Mouse (Mus musculus) CH12.LX (cell line): ENCODE measurements around the gene Sfxn5. TPM values are rescaled to one million over a fixed set of nuclear protein-coding genes. Genes with fewer than 3 reads are reported as not detected.

Experiments used
- DNase-seq: peaks from one replicate; pipeline ENCODE4 v3.0.0-alpha.2; 2013; ENCODE audit errors: extremely low read depth
- H3K27ac ChIP-seq: 2 replicates; pipeline ENCODE4 v1.5.1; 2012; ENCODE audit warnings: low read depth, mild to moderate bottlenecking, control low read depth, moderate library complexity; ENCODE audit not compliant: insufficient read depth
- H3K27me3 ChIP-seq: replicated peaks from 2 replicates; pipeline ENCODE3; 2012; ENCODE audit warnings: inconsistent platforms
- H3K36me3 ChIP-seq, 2 experiments: replicated peaks in 1 of 2; 2 replicates each; pipeline versions ENCODE3 to v1.6.1; 2012; ENCODE audit warnings: inconsistent platforms in 1 of 2, low read length in 1 of 2, mild to moderate bottlenecking in 1 of 2, mixed read lengths in 1 of 2, moderate library complexity in 1 of 2; ENCODE audit not compliant: control insufficient read depth in 1 of 2, insufficient read depth in 1 of 2
- H3K4me1 ChIP-seq, 2 experiments: 2 replicates each; pipeline ENCODE4 v1.6.1; 2012; ENCODE audit warnings: inconsistent platforms in 1 of 2, moderate library complexity in 1 of 2; ENCODE audit not compliant: insufficient read depth in 2 of 2, control insufficient read depth in 1 of 2
- H3K4me2 ChIP-seq: 2 replicates; pipeline ENCODE4 v1.6.1; 2012; ENCODE audit warnings: low read depth, mild to moderate bottlenecking, control low read depth; ENCODE audit not compliant: poor library complexity, insufficient read depth, severe bottlenecking
- H3K4me3 ChIP-seq, 3 experiments: fragments of 150-350 bp in 1 of 3; sonication (generic) in 1 of 3; replicated peaks in 1 of 3; 2 replicates each; pipeline versions ENCODE3 to v1.5.1; 2011 to 2012; ENCODE audit warnings: low read depth in 2 of 3, low read length in 2 of 3, mild to moderate bottlenecking in 2 of 3, moderate library complexity in 2 of 3, control low read depth in 1 of 3, improper control_type of control experiment in 1 of 3, inconsistent platforms in 1 of 3, mixed read lengths in 1 of 3; ENCODE audit not compliant: poor library complexity in 1 of 3
- H3K79me2 ChIP-seq: replicated peaks from 2 replicates; pipeline ENCODE4 v1.6.1; 2012; ENCODE audit warnings: mild to moderate bottlenecking, moderate library complexity; ENCODE audit not compliant: control insufficient read depth, poor library complexity, insufficient read depth, severe bottlenecking; ENCODE audit errors: extremely low read depth
- H3K9ac ChIP-seq: 2 replicates; pipeline ENCODE4 v1.6.1; 2012; ENCODE audit warnings: low read depth, mild to moderate bottlenecking, control low read depth, moderate library complexity; ENCODE audit not compliant: insufficient read depth
- H3K9me3 ChIP-seq: replicated peaks from 2 replicates; pipeline ENCODE3; 2012; ENCODE audit warnings: low read length, inconsistent platforms, mixed read lengths
- BHLHE40 ChIP-seq: IDR thresholded peaks from 2 replicates; pipeline ENCODE4 v1.6.1; 2011; ENCODE audit warnings: mild to moderate bottlenecking, low read depth, low read length, improper control_type of control experiment
- CHD2 ChIP-seq: IDR thresholded peaks from 2 replicates; pipeline ENCODE4 v1.6.1; 2011; ENCODE audit warnings: low read length, improper control_type of control experiment
- CTCF ChIP-seq, 2 experiments: IDR thresholded peaks in 1 of 2; conservative IDR thresholded peaks in 1 of 2; 2 replicates each; pipeline ENCODE4 v1.5.1; 2011 to 2012; ENCODE audit warnings: low read depth in 2 of 2, low read length in 2 of 2, improper control_type of control experiment in 1 of 2, inconsistent platforms in 1 of 2, mild to moderate bottlenecking in 1 of 2, moderate library complexity in 1 of 2
- E2F4 ChIP-seq: IDR thresholded peaks from 2 replicates; pipeline ENCODE4 v1.6.1; 2011; ENCODE audit warnings: low read depth, low read length, improper control_type of control experiment; ENCODE audit not compliant: insufficient replicate concordance
- ELF1 ChIP-seq: IDR thresholded peaks from 2 replicates; pipeline ENCODE4 v1.6.1; 2014; ENCODE audit warnings: low read depth, mild to moderate bottlenecking, inconsistent platforms, low read length, improper control_type of control experiment
- EP300 ChIP-seq: IDR thresholded peaks from 2 replicates; pipeline ENCODE4 v1.6.1; 2011; ENCODE audit warnings: low read length, improper control_type of control experiment
- ETS1 ChIP-seq: conservative IDR thresholded peaks from 2 replicates; pipeline ENCODE4 v1.6.1; 2012; ENCODE audit warnings: low read depth, mild to moderate bottlenecking, inconsistent platforms, low read length, improper control_type of control experiment, moderate library complexity
- GABPA ChIP-seq: IDR thresholded peaks from 2 replicates; pipeline ENCODE4 v1.6.1; 2012; ENCODE audit warnings: low read depth, low read length, improper control_type of control experiment, inconsistent platforms; ENCODE audit not compliant: insufficient replicate concordance
- IRF4 ChIP-seq: IDR thresholded peaks from 2 replicates; pipeline ENCODE4 v1.6.1; 2014; ENCODE audit warnings: low read depth, mild to moderate bottlenecking, inconsistent platforms, low read length, improper control_type of control experiment
- JUND ChIP-seq: conservative IDR thresholded peaks from 2 replicates; pipeline ENCODE4 v1.6.1; 2011; ENCODE audit warnings: low read depth, low read length, improper control_type of control experiment
- KAT2A ChIP-seq: IDR thresholded peaks from 2 replicates; pipeline ENCODE4 v1.6.1; 2012; ENCODE audit warnings: low read length, improper control_type of control experiment, inconsistent platforms; ENCODE audit not compliant: insufficient replicate concordance
- MAX ChIP-seq: IDR thresholded peaks from 2 replicates; pipeline ENCODE4 v1.6.1; 2011; ENCODE audit warnings: low read length, improper control_type of control experiment
- MEF2A ChIP-seq: IDR thresholded peaks from 2 replicates; pipeline ENCODE4 v1.6.1; 2014; ENCODE audit warnings: low read depth, mild to moderate bottlenecking, inconsistent platforms, low read length, improper control_type of control experiment, borderline replicate concordance
- MXI1 ChIP-seq: IDR thresholded peaks from 2 replicates; pipeline ENCODE4 v1.6.1; 2011; ENCODE audit warnings: mild to moderate bottlenecking, low read depth, low read length, improper control_type of control experiment
- MYC ChIP-seq: IDR thresholded peaks from 2 replicates; pipeline ENCODE4 v1.6.1; 2011; ENCODE audit warnings: low read depth, mild to moderate bottlenecking, improper control_type of control experiment, low read length
- NELFE ChIP-seq: IDR thresholded peaks from 2 replicates; pipeline ENCODE4 v1.6.1; 2011; ENCODE audit warnings: low read depth, low read length, improper control_type of control experiment
- NRF1 ChIP-seq: IDR thresholded peaks from 2 replicates; pipeline ENCODE4 v1.6.1; 2014; ENCODE audit warnings: low read depth, mild to moderate bottlenecking, inconsistent platforms, low read length, improper control_type of control experiment, moderate library complexity
- PAX5 ChIP-seq: IDR thresholded peaks from 2 replicates; pipeline ENCODE4 v1.6.1; 2012; ENCODE audit warnings: low read length, inconsistent platforms, mixed read lengths
- POLR2A ChIP-seq: IDR thresholded peaks from 2 replicates; pipeline ENCODE4 v1.6.1; 2011; ENCODE audit warnings: low read depth, mild to moderate bottlenecking, improper control_type of control experiment, low read length
- RCOR1 ChIP-seq: conservative IDR thresholded peaks from 2 replicates; pipeline ENCODE4 v1.6.1; 2012; ENCODE audit warnings: low read depth, mild to moderate bottlenecking, inconsistent platforms, low read length, improper control_type of control experiment
- SMC3 ChIP-seq: IDR thresholded peaks from 2 replicates; pipeline ENCODE4 v1.6.1; 2011; ENCODE audit warnings: low read depth, low read length, improper control_type of control experiment
- TCF12 ChIP-seq: IDR thresholded peaks from 2 replicates; pipeline ENCODE4 v1.6.1; 2014; ENCODE audit warnings: low read depth, mild to moderate bottlenecking, inconsistent platforms, low read length, improper control_type of control experiment
- USF1 ChIP-seq: IDR thresholded peaks from 2 replicates; pipeline ENCODE4 v1.6.1; 2014; ENCODE audit warnings: low read depth, mild to moderate bottlenecking, inconsistent platforms, low read length, improper control_type of control experiment
- USF2 ChIP-seq: conservative IDR thresholded peaks from 2 replicates; pipeline ENCODE4 v1.6.1; 2011; ENCODE audit warnings: low read depth, low read length, improper control_type of control experiment
- ZNF384 ChIP-seq: IDR thresholded peaks from 2 replicates; pipeline ENCODE4 v1.6.1; 2012; ENCODE audit warnings: low read depth, low read length, improper control_type of control experiment, inconsistent platforms
- dilution Hi-C: fragments of 300-500 bp; cut with MboI; formaldehyde crosslinking; loops from 2 replicates; pipeline ENCODE4 v1.14.3; 2020; ENCODE audit warnings: low sequenced_read_pairs; ENCODE audit not compliant: extremely low pct_unique_long_range_greater_than_20kb, extremely low pct_ligation_motif_present
- in situ Hi-C: fragments of 300-500 bp; cut with MboI; formaldehyde crosslinking; loops from 3 replicates; pipeline ENCODE4 v1.14.3; 2019; ENCODE audit warnings: low sequenced_read_pairs, low pct_ligation_motif_present, low pct_unique_long_range_greater_than_20kb, mixed read lengths
- polyA plus RNA-seq: library from polyadenylated mRNA; unstranded; fragments of >175 nt; gene quantifications from 2 replicates; pipeline ENCODE4 v1.2.1, GENCODE M21; 2012; ENCODE audit warnings: low read depth; ENCODE audit not compliant: insufficient read length
- total RNA-seq, 2 experiments: library from RNA; depleted of rRNA; stranded (reverse); fragments of 300-350 nt in 1 of 2; fragments of >200 nt in 1 of 2; gene quantifications; 2 replicates each; pipeline ENCODE4 v1.2.3; 2012 to 2014

Gene Sfxn5
- total and polyA plus RNA-seq, 3 experiments: 0.55 to 0.93 (median 0.66) TPM

- Histone ChIP-seq H3K4me3 (no peak overlapping the region), H3K9ac (no peak overlapping the region), H3K36me3 (no peaks in the 10 kb centered on the region), H3K27me3 (peaks cover 6% of the 10 kb centered on the region), H3K79me2 (no peaks in the 10 kb centered on the region), H3K4me1 (no peaks in the 10 kb centered on the region)
- TF ChIP-seq NELFE: no peak
- TF ChIP-seq USF1: no peak
- TF ChIP-seq SMC3: no peak
- no peak for TF ChIP-seq ELF1
- TF ChIP-seq POLR2A: no peak
- no peak for TF ChIP-seq NRF1
- TF ChIP-seq USF2: no peak
- TF ChIP-seq GABPA: no peak
- TF ChIP-seq EP300: no peak
- no peak for TF ChIP-seq ETS1
- no peak for TF ChIP-seq MYC
- no peak for TF ChIP-seq JUND
- TF ChIP-seq KAT2A: no peak
- no peak for TF ChIP-seq MXI1
- no peak for TF ChIP-seq RCOR1
- TF ChIP-seq ZNF384: no peak
- no peak for TF ChIP-seq TCF12
- no peak for TF ChIP-seq IRF4
- TF ChIP-seq CTCF (conservative IDR thresholded peaks at IDR 0.05 in 1 of 2, IDR thresholded peaks at IDR 0.05 in 1 of 2; ENCODE audit: low read depth in 2 of 2, low read length in 2 of 2): no peak
- TF ChIP-seq, all 38 proteins: peak for 0
- in situ Hi-C loops: no loop called here
- dilution Hi-C loops: no loop called here
- Histone ChIP-seq H3K27ac (no peak overlapping the region), H3K9me3 (no peaks in the 10 kb centered on the region), H3K4me2 (no peak overlapping the region)
- no peak for DNase-seq
Measured at GRCm38 (mm10) chr6:85355753-85356152, 22.5 kb upstream of the Sfxn5 start.

- dilution Hi-C loops (no loop called here), in situ Hi-C loops (no loop called here)
- Histone ChIP-seq H3K4me1 (peaks cover 0 to 9% of the 10 kb centered on the region in 2 experiments; a peak in 2 of 4 replicates), H3K9me3 (no peaks in the 10 kb centered on the region), H3K4me3 (no peak overlapping the region), H3K36me3 (no peaks in the 10 kb centered on the region), H3K9ac (no peak overlapping the region), H3K4me2 (no peak overlapping the region), H3K79me2 (no peaks in the 10 kb centered on the region), H3K27ac (no peak overlapping the region), H3K27me3 (peaks cover 7% of the 10 kb centered on the region)
- DNase-seq: no peak
- TF ChIP-seq MAX: no peak
- TF ChIP-seq TCF12: no peak
- no peak for TF ChIP-seq PAX5
- TF ChIP-seq E2F4: no peak
- TF ChIP-seq CTCF (conservative IDR thresholded peaks at IDR 0.05 in 1 of 2, IDR thresholded peaks at IDR 0.05 in 1 of 2; ENCODE audit: low read depth in 2 of 2, low read length in 2 of 2): no peak
- TF ChIP-seq CHD2: no peak
- no peak for TF ChIP-seq ZNF384
- TF ChIP-seq POLR2A: no peak
- no peak for TF ChIP-seq MEF2A
- no peak for TF ChIP-seq USF1
- TF ChIP-seq NRF1: no peak
- no peak for TF ChIP-seq BHLHE40
- TF ChIP-seq MXI1: no peak
Measured at GRCm38 (mm10) chr6:85354709-85355108, 21.5 kb upstream of the Sfxn5 start.
